Mouse (Mus musculus) limb, embryonic 11.5 days (tissue): ENCODE data around the gene Cnot9. TPM values are rescaled to one million over a fixed set of nuclear protein-coding genes. Genes with fewer than 3 reads are reported as not detected.
A peak's percentile ranks its signal among the peaks of the same experiment; 100 is the strongest.
"Not testable (repeated sequence)": the region's sequence is repeated elsewhere in the genome, so short reads cannot be mapped to it uniquely, and the experiment has no call there.

Experiments
- ATAC-seq: fragments of 200-750 bp; cut with Nextera tagmentation; 2 replicates; pipeline ENCODE4 v1.8.0; 2017; ENCODE audit warnings: low read depth; ENCODE audit not compliant: insufficient number of reproducible peaks, low FRiP score, low TSS enrichment
- DNase-seq: peaks from one replicate; pipeline ENCODE4 v3.0.0-alpha.2; 2015; ENCODE audit warnings: low spot score
- H3K27ac ChIP-seq: fragments of 300-500 bp; sonication (generic); replicated peaks from 2 replicates; pipeline ENCODE4 v1.5.1; 2014; ENCODE audit warnings: low read depth, mild to moderate bottlenecking, low read length
- H3K27me3 ChIP-seq: fragments of 300-500 bp; sonication (generic); 2 replicates; pipeline ENCODE4 v1.6.1; 2014; ENCODE audit warnings: mild to moderate bottlenecking, low read length, mixed read lengths; ENCODE audit not compliant: control insufficient read depth, insufficient read depth
- H3K36me3 ChIP-seq: fragments of 300-500 bp; sonication (generic); 2 replicates; pipeline ENCODE4 v1.6.1; 2014; ENCODE audit warnings: mild to moderate bottlenecking, low read length, moderate library complexity, mixed read lengths; ENCODE audit not compliant: control insufficient read depth, insufficient read depth
- H3K4me1 ChIP-seq: fragments of 300-500 bp; sonication (generic); 2 replicates; pipeline ENCODE4 v1.6.1; 2014; ENCODE audit warnings: low read length, mixed read lengths; ENCODE audit not compliant: control insufficient read depth, insufficient read depth
- H3K4me2 ChIP-seq: fragments of 300-500 bp; sonication (generic); 2 replicates; pipeline ENCODE4 v1.6.1; 2014; ENCODE audit warnings: low read depth, mild to moderate bottlenecking, moderate library complexity; ENCODE audit not compliant: severe bottlenecking
- H3K4me3 ChIP-seq: fragments of 300-500 bp; sonication (generic); 2 replicates; pipeline ENCODE4 v1.5.1; 2014; ENCODE audit warnings: low read depth, low read length
- H3K9ac ChIP-seq: fragments of 300-500 bp; sonication (generic); 2 replicates; pipeline ENCODE4 v1.6.1; 2014; ENCODE audit warnings: mild to moderate bottlenecking, low read length
- H3K9me3 ChIP-seq: fragments of 300-500 bp; sonication (generic); 2 replicates; pipeline ENCODE4 v1.6.1; 2016; ENCODE audit warnings: low read length; ENCODE audit not compliant: control insufficient read depth
- WGBS: fragments of 180-500 bp; shearing (Covaris S2); extraction: QIAGEN DNeasy Blood & Tissue Kit; methylation state at CpG from one replicate; pipeline ENCODE4 v1.1.7; 2014; 5-methylcytosine and 5-hydroxymethylcytosine counted together
- polyA plus RNA-seq: library from polyadenylated mRNA; unstranded; fragments of >200 nt; fragmentation: Nextera tagmentation; extraction: Ambion mirVana; gene quantifications from 2 replicates; pipeline ENCODE4 v1.2.1, GENCODE M21; 2014

The Cnot9 gene
- polyA plus RNA-seq, 1 experiment from 2014 or later = 120 TPM

- H3K9me3 ChIP-seq, H3K27ac ChIP-seq, H3K4me1 ChIP-seq, H3K36me3 ChIP-seq, H3K27me3 ChIP-seq, H3K9ac ChIP-seq, ATAC-seq, H3K4me2 ChIP-seq, H3K4me3 ChIP-seq, DNase-seq: not testable (repeated sequence)
- WGBS = 96% methylated on average over 1 of the region's 1 CpGs
These were observed 7.1 kb downstream of the Cnot9 start for GRCm38 (mm10) chr1:74512999-74513398.

- H3K4me2 ChIP-seq = no peak overlapping the region
- no peaks in the 10 kb centered on the region for H3K9me3 ChIP-seq
- H3K9ac ChIP-seq = no peak overlapping the region
- no peak overlapping the region for H3K4me3 ChIP-seq
- ATAC-seq (no peak), DNase-seq (no peak)
- H3K4me1 ChIP-seq = no peaks in the 10 kb centered on the region
- H3K27ac ChIP-seq = no peak overlapping the region
- peaks cover 13% of the 10 kb centered on the region; the same call in 1 of the 2 replicates for H3K36me3 ChIP-seq
- H3K27me3 ChIP-seq = no peaks in the 10 kb centered on the region
These were observed 14.0 kb downstream of the Cnot9 start for GRCm38 (mm10) chr1:74519875-74520274.

- no peak overlapping the region for H3K9ac ChIP-seq
- no peak overlapping the region for H3K27ac ChIP-seq
- WGBS = 88% methylated on average over 4 of the region's 4 CpGs
- no peak overlapping the region for H3K4me2 ChIP-seq
- H3K36me3 ChIP-seq = peaks cover 28% of the 10 kb centered on the region
- no peaks in the 10 kb centered on the region for H3K4me1 ChIP-seq
- H3K4me3 ChIP-seq = no peak overlapping the region
- ATAC-seq = no peak
- H3K27me3 ChIP-seq = no peaks in the 10 kb centered on the region
- no peak for DNase-seq
- no peaks in the 10 kb centered on the region for H3K9me3 ChIP-seq
These were observed 18.9 kb downstream of the Cnot9 start for GRCm38 (mm10) chr1:74524746-74525145.

GRCm38 (mm10) chr1:74528589-74528988, 22.7 kb downstream of the Cnot9 start:
- Histone ChIP-seq H3K4me3 (no peak overlapping the region), H3K4me1 (no peaks in the 10 kb centered on the region), H3K4me2 (no peak overlapping the region), H3K9me3 (no peaks in the 10 kb centered on the region), H3K27me3 (no peaks in the 10 kb centered on the region), H3K9ac (no peak overlapping the region), H3K36me3 (peaks cover 38% of the 10 kb centered on the region), H3K27ac (no peak overlapping the region)
- DNase-seq (no peak), ATAC-seq (no peak)
- 93% methylated on average over 7 of the region's 7 CpGs for WGBS

- no peak for DNase-seq
- ATAC-seq = no peak
- Histone ChIP-seq H3K36me3 (no peaks in the 10 kb centered on the region), H3K9me3 (no peaks in the 10 kb centered on the region), H3K9ac (no peak overlapping the region), H3K27ac (no peak overlapping the region), H3K27me3 (no peaks in the 10 kb centered on the region), H3K4me2 (no peak overlapping the region), H3K4me1 (no peaks in the 10 kb centered on the region), H3K4me3 (no peak overlapping the region)
These were observed 32.8 kb downstream of the Cnot9 start for GRCm38 (mm10) chr1:74538650-74539049.

GRCm38 (mm10) chr1:74542451-74542961, 36.6 kb downstream of the Cnot9 start, which contains the start of gene Plcd4:
Plcd4 (plus strand) TSS chr1:74542888.
- Histone ChIP-seq H3K27me3 (no peaks in the 10 kb centered on the region), H3K27ac (no peak within 1 kb of the TSS), H3K9ac (no peak within 1 kb of the TSS), H3K4me1 (no peaks in the 10 kb centered on the region), H3K4me2 (no peak within 1 kb of the TSS), H3K9me3 (no peaks in the 10 kb centered on the region), H3K4me3 (no peak within 1 kb of the TSS), H3K36me3 (no peaks in the 10 kb centered on the region)
- no peak for ATAC-seq
- DNase-seq = peak; percentile 32
- 7% methylated on average over 6 of the region's 6 CpGs for WGBS

- Histone ChIP-seq H3K9me3 (no peaks in the 10 kb centered on the region), H3K4me1 (no peaks in the 10 kb centered on the region), H3K36me3 (no peaks in the 10 kb centered on the region), H3K4me2 (no peak within 1 kb of the TSS), H3K27me3 (no peaks in the 10 kb centered on the region), H3K27ac (no peak within 1 kb of the TSS), H3K9ac (no peak within 1 kb of the TSS), H3K4me3 (no peak within 1 kb of the TSS)
- WGBS = 88% methylated on average over 4 of the region's 4 CpGs
- ATAC-seq = no peak
- no peak for DNase-seq
These were observed 38.3 kb downstream of the Cnot9 start, which contains the start of gene Usp37 for GRCm38 (mm10) chr1:74544184-74544583. Usp37 (minus strand) TSS chr1:74544284.

- Histone ChIP-seq H3K36me3 (no peaks in the 10 kb centered on the region), H3K9me3 (no peaks in the 10 kb centered on the region), H3K4me3 (no peak overlapping the region), H3K27ac (no peak overlapping the region), H3K9ac (no peak overlapping the region), H3K27me3 (no peaks in the 10 kb centered on the region), H3K4me2 (no peak overlapping the region), H3K4me1 (no peaks in the 10 kb centered on the region)
- ATAC-seq (no peak), DNase-seq (no peak)
- WGBS = 90% methylated on average over 5 of the region's 5 CpGs
These were observed 53.2 kb downstream of the Cnot9 start for GRCm38 (mm10) chr1:74559061-74559460.

GRCm38 (mm10) chr1:74565834-74566233, 60.0 kb downstream of the Cnot9 start:
- Histone ChIP-seq H3K27ac (no peak overlapping the region), H3K27me3 (no peaks in the 10 kb centered on the region), H3K9ac (no peak overlapping the region), H3K4me3 (no peak overlapping the region), H3K9me3 (no peaks in the 10 kb centered on the region), H3K4me1 (no peaks in the 10 kb centered on the region), H3K36me3 (peaks cover 24% of the 10 kb centered on the region), H3K4me2 (no peak overlapping the region)
- 98% methylated on average over 6 of the region's 6 CpGs for WGBS
- DNase-seq = no peak
- no peak for ATAC-seq
